Mouse (Mus musculus): ENCODE measurements at regions not wholly inside any gene's neighbourhood (a gene's known extent, or its start where the extent isn't known, plus 50 kb on each side); places are given as distances from the start of the nearest gene placed in this dataset.

DNA sequence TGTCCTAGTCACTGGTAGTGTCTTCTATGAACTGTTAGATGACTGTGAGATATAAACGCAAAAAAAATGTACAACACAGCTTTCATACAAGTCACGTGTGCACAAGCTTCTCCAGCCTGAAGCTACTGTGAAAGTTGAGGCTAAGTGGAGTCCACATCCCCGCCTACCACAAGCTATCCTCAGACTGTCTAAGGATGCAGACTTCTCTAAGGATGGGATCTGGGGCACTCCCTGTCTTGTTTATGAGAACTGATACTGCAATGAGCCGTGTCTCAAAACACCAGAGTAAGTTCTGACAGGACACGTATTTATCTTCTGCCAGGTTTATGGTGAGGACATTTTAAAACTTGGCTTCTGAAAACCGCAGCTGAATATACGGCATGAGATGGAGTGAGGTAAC lies 1041.7 kb downstream of the Galc start:
- TF ChIP-seq EP300 (IDR thresholded peaks at IDR 0.05), result no peak
- TF ChIP-seq CTCF (IDR thresholded peaks at IDR 0.05), result no peak

Data from lung, postnatal 0 days (tissue).